Mouse (Mus musculus): Measurements from ENCODE around the gene Clint1. TPM values are rescaled to one million over a fixed set of nuclear protein-coding genes. Genes with fewer than 3 reads are reported as not detected.

The Clint1 gene
- polyA plus RNA-seq, 1 experiment = 59.2 TPM

- TF ChIP-seq CTCF (IDR thresholded peaks at IDR 0.05; ENCODE audit: extremely low read depth, insufficient read length, insufficient replicate concordance, low read depth, low read length) (no peak), POLR2A (IDR thresholded peaks at IDR 0.05; ENCODE audit: low read depth, low read length) (no peak)
- 80% methylated on average over 3 of the region's 3 CpGs for WGBS
- Histone ChIP-seq H3K4me1 (ENCODE audit: control insufficient read depth, insufficient read depth, insufficient read length, low read length) (peaks cover 4% of the 10 kb centered on the region; the same call in 1 of the 2 replicates), H3K27me3 (ENCODE audit: control insufficient read depth, insufficient read depth, low read length) (no peaks in the 10 kb centered on the region), H3K4me3 (ENCODE audit: low read depth, low read length) (no peak overlapping the region), H3K27ac (ENCODE audit: insufficient read depth, low read depth, low read length) (no peak overlapping the region), H3K36me3 (ENCODE audit: control insufficient read depth, insufficient read depth, low read length) (no peaks in the 10 kb centered on the region)
Measured at GRCm38 (mm10) chr11:45846008-45846407, 5.8 kb upstream of the Clint1 start.

- WGBS = 79% methylated on average over 7 of the region's 7 CpGs
- Histone ChIP-seq H3K4me1 (ENCODE audit: control insufficient read depth, insufficient read depth, insufficient read length, low read length) (peaks cover 4% of the 10 kb centered on the region), H3K27ac (ENCODE audit: insufficient read depth, low read depth, low read length) (no peak overlapping the region), H3K4me3 (ENCODE audit: low read depth, low read length) (no peak overlapping the region), H3K36me3 (ENCODE audit: control insufficient read depth, insufficient read depth, low read length) (no peaks in the 10 kb centered on the region), H3K27me3 (ENCODE audit: control insufficient read depth, insufficient read depth, low read length) (no peaks in the 10 kb centered on the region)
- TF ChIP-seq CTCF (IDR thresholded peaks at IDR 0.05; ENCODE audit: extremely low read depth, insufficient read length, insufficient replicate concordance, low read depth, low read length) (no peak), POLR2A (IDR thresholded peaks at IDR 0.05; ENCODE audit: low read depth, low read length) (no peak)
Measured at GRCm38 (mm10) chr11:45847548-45847947, 4.3 kb upstream of the Clint1 start.

DNA sequence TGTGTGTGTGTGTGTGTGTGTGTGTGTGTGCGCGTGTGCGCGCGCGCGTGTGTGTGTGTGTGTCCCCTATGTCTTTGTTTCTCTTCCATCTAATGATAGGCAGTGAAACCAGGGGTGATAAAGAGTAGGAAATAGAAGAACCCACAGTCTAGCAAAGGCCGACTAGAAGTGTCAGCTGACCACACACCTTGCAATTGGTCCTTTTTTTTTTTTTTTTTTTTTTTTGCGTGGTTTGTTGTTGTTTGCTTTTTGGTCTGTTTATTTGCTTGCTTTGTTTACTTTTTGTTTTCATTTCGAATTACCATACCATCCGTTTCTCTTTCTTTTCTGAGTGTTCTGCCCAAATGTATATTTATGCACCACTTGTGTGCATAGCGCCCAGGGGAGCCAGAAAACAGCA lies 3.6 kb upstream of the Clint1 start:
- TF ChIP-seq CTCF (IDR thresholded peaks at IDR 0.05; ENCODE audit: extremely low read depth, insufficient read length, insufficient replicate concordance, low read depth, low read length) = no peak
- Histone ChIP-seq H3K4me1 (ENCODE audit: control insufficient read depth, insufficient read depth, insufficient read length, low read length) (peaks cover 4% of the 10 kb centered on the region), H3K36me3 (ENCODE audit: control insufficient read depth, insufficient read depth, low read length) (peaks cover 2% of the 10 kb centered on the region), H3K27me3 (ENCODE audit: control insufficient read depth, insufficient read depth, low read length) (no peaks in the 10 kb centered on the region), H3K27ac (ENCODE audit: insufficient read depth, low read depth, low read length) (no peak overlapping the region), H3K4me3 (ENCODE audit: low read depth, low read length) (no peak overlapping the region)
- 86% methylated on average over 12 of the region's 12 CpGs for WGBS

DNA sequence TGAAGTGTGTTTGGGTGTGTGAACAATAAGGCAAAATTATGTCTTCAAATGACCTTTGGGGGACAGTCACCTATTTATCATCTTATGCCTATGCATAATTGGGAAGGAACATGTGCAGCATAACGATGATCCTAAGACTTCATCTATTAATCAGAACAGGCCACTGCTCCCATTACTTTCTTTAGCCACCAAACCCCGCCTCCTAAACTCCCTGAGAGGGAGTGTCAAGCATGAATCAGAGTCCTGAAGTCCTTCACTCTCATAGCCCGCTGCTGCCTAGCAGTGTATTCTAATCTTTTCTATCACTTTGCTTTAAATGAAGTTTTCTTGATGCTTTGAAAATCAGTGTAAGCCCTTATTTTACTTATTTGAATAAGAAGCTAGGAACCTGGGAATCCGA lies 2.6 kb upstream of the Clint1 start:
- H3K4me3 ChIP-seq (ENCODE audit: low read depth, low read length) = no peak overlapping the region
- no peaks in the 10 kb centered on the region for H3K27me3 ChIP-seq (ENCODE audit: control insufficient read depth, insufficient read depth, low read length)
- TF ChIP-seq CTCF (IDR thresholded peaks at IDR 0.05; ENCODE audit: extremely low read depth, insufficient read length, insufficient replicate concordance, low read depth, low read length) (no peak), POLR2A (IDR thresholded peaks at IDR 0.05; ENCODE audit: low read depth, low read length) (no peak)
- peak overlapping the region; percentile 32; the same call in 1 of the 2 replicates for H3K27ac ChIP-seq (ENCODE audit: insufficient read depth, low read depth, low read length)
- H3K36me3 ChIP-seq (ENCODE audit: control insufficient read depth, insufficient read depth, low read length) = peaks cover 9% of the 10 kb centered on the region
- H3K4me1 ChIP-seq (ENCODE audit: control insufficient read depth, insufficient read depth, insufficient read length, low read length) = peaks cover 6% of the 10 kb centered on the region
- WGBS = 59% methylated on average over 4 of the region's 4 CpGs

DNA sequence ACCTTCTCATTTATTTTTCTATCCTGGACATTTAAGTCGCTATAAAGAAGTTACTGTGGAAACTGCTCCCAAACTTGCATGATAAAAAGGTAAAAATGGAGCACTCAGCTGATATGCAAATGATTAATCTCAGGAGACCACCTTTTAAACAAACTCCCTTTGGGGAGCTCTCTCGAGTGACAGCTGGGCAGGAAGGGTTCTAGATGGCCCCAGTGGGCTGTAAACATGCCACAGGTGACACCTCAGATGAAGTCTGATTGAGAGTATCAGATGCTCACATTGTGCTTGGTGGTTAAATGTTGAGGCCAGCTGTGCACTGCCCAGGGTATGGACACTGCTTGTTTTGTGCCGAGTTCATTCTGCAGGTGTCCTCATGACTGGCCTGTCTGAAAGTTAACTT lies 2.0 kb upstream of the Clint1 start:
- Histone ChIP-seq H3K4me3 (ENCODE audit: low read depth, low read length) (no peak overlapping the region), H3K36me3 (ENCODE audit: control insufficient read depth, insufficient read depth, low read length) (peaks cover 10% of the 10 kb centered on the region), H3K27me3 (ENCODE audit: control insufficient read depth, insufficient read depth, low read length) (no peaks in the 10 kb centered on the region), H3K27ac (ENCODE audit: insufficient read depth, low read depth, low read length) (no peak overlapping the region), H3K4me1 (ENCODE audit: control insufficient read depth, insufficient read depth, insufficient read length, low read length) (peaks cover 8% of the 10 kb centered on the region)
- TF ChIP-seq POLR2A (IDR thresholded peaks at IDR 0.05; ENCODE audit: low read depth, low read length) = no peak
- TF ChIP-seq CTCF (IDR thresholded peaks at IDR 0.05; ENCODE audit: extremely low read depth, insufficient read length, insufficient replicate concordance, low read depth, low read length) = no peak
- 55% methylated on average over 3 of the region's 3 CpGs for WGBS

- peaks cover 11% of the 10 kb centered on the region for H3K36me3 ChIP-seq (ENCODE audit: control insufficient read depth, insufficient read depth, low read length)
- TF ChIP-seq CTCF (IDR thresholded peaks at IDR 0.05; ENCODE audit: extremely low read depth, insufficient read length, insufficient replicate concordance, low read depth, low read length) = no peak
- TF ChIP-seq POLR2A (IDR thresholded peaks at IDR 0.05; ENCODE audit: low read depth, low read length) = no peak
- H3K4me3 ChIP-seq (ENCODE audit: low read depth, low read length) = no peak overlapping the region
- WGBS = 53% methylated on average over 3 of the region's 3 CpGs
- peaks cover 10% of the 10 kb centered on the region for H3K4me1 ChIP-seq (ENCODE audit: control insufficient read depth, insufficient read depth, insufficient read length, low read length)
- no peaks in the 10 kb centered on the region for H3K27me3 ChIP-seq (ENCODE audit: control insufficient read depth, insufficient read depth, low read length)
- no peak overlapping the region for H3K27ac ChIP-seq (ENCODE audit: insufficient read depth, low read depth, low read length)
Measured at GRCm38 (mm10) chr11:45850317-45850716, 1.5 kb upstream of the Clint1 start.

GRCm38 (mm10) chr11:45852124-45852994 lies 508 bp downstream of the Clint1 start:
- peak overlapping the region; percentile 100 for H3K4me3 ChIP-seq (ENCODE audit: low read depth, low read length)
- no peaks in the 10 kb centered on the region for H3K27me3 ChIP-seq (ENCODE audit: control insufficient read depth, insufficient read depth, low read length)
- under 1% methylated on average over 57 of the region's 58 CpGs for WGBS
- H3K27ac ChIP-seq (ENCODE audit: insufficient read depth, low read depth, low read length) = peak overlapping the region; percentile 95
- H3K4me1 ChIP-seq (ENCODE audit: control insufficient read depth, insufficient read depth, insufficient read length, low read length) = peaks cover 19% of the 10 kb centered on the region
- peaks cover 11% of the 10 kb centered on the region for H3K36me3 ChIP-seq (ENCODE audit: control insufficient read depth, insufficient read depth, low read length)
- TF ChIP-seq POLR2A (IDR thresholded peaks at IDR 0.05; ENCODE audit: low read depth, low read length) = no peak
- no peak for TF ChIP-seq CTCF (IDR thresholded peaks at IDR 0.05; ENCODE audit: extremely low read depth, insufficient read length, insufficient replicate concordance, low read depth, low read length)

Measured in small intestine, adult 2 months (tissue).